Mouse (Mus musculus) 416B (cell line): ENCODE results near the gene Mpo.

Experiments used
- DNase-seq: peaks from one replicate; pipeline ENCODE4 v3.0.0; 2011; ENCODE audit warnings: low read depth

Mpo gene

DNA sequence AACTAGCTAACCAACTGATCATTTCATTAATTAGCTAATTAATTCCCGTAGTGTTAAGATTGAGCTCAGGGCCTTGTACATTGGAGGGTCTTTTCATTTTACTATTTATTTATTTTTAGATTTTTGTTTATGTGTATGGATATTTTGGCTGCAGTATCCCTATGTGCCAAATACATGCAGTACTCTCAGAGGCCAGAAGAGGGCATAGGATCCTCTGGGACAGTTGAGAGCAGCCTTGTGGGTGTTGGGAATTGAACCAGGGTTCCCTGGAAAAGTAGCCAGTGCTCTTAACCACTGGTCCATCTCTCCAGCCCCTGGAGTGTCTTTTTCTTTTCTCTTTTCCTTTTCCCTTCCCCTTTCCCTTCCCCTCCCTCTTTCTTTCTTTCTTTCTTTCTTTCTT lies 12.1 kb downstream of the Mpo start:
- peak; percentile 61 for DNase-seq

DNA sequence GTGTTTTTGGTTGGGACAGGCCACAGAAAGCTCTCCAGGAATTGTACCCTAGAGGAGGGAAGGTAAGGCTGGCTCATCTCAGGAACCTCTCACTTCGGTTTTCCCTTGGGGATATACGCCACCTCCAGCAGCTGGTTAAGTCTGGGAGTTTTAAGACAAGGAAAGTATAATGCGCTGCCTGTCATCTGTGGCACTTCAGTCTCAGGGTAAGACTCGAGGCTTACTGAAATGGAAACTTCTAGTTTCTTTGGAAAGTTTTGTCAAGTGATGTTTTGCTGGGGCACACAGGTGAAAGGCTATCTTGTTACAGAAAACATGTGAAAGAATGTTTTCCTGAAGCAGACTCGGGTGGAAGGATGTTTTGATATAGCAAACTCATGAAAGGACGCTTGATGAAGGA lies 14.1 kb downstream of the Mpo start:
- DNase-seq: no peak

DNA sequence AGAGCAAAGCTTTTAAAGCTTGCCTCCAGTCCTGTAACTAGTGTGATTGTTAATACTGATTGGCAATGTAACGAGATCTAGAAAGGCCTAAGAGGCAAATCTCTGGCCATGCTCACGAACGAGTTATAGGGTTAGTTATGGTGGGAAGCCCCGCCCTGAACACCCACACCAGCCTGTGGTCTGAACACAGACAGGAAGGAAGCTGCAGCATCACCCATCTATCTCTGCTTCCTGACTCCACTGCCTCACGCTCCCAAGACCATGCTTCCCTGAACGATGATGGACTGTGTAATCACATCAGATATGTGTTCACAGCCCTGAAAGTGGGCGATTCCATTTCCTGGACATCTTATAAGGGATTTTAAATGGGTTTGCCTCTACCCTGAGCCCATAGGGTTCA lies 14.9 kb downstream of the Mpo start:
- peak; percentile 77 for DNase-seq

DNA sequence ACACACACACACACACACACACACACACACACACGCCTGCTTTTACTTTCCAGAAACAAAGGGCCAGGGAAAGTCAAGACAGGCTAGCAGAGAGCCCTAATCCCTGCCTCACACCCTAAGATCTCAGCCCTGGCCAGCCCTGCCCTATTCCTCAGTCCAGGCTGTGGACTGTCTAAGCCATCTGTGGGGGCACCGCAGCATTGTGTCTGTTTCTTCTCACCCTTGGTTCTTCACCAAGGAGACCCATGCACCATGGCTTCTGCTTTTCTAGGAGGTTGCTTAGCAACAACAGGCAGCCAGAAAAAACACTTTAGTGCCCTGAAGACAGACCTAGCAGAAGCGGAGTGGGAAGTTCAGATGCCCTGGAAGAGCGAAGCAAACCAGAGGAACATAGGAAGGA lies 18.0 kb downstream of the Mpo start:
- DNase-seq: no peak

DNA sequence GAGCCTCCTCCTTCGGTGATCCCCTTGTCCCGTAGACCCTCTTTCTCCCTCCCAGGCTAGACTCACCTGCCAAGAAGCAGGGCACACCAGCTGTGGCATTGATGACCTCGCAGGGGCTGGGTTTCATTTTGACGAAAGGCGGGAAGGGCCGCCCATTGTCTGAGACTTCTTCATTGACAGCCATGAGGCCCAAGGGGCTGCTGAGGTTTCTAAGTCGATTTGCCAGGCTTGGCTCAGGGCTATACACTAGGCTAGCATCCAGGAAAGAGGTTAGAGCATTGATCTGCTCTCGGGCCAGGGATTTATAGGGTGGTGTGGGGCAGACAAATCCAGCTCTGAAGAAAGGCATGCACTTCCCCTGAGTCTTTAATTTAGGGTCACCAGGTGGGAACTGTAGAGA lies 21.4 kb downstream of the Mpo start:
- DNase-seq: no peak

DNA sequence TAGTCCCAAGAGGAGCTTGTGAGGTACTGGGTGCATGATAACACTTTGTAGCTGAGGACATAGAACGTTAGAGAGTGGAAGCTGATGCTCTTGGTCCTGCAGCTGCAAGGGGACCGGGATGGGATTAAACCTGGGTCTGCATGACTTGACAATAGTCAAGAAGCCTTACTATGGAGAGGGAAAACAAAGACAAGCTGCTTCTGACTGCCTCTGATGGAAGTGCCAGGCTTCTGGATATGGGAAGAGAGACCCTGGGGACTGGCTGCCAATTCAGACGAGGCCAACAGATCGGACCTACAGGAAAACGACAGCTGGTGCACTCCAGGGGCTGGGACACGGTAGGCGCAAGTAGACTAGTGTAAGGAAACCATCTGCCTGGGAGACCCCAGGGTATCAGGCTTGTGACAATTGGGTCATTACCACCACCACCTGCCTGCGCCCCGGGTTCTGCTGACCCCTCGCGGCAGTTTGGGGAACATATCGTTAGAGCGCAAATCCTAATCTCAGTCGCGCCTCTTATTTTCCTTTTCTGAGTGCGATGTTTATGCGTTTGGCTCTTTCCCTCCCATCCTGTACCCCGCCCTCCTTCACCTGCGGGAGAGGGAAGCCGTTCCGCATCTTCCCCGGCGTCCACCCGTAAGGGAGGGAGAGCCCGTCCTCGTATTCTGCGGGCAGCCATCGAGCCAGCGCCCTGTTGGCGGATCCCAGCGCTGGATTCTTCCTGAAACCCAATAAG lies 23.5 kb downstream of the Mpo start:
- DNase-seq: no peak

DNA sequence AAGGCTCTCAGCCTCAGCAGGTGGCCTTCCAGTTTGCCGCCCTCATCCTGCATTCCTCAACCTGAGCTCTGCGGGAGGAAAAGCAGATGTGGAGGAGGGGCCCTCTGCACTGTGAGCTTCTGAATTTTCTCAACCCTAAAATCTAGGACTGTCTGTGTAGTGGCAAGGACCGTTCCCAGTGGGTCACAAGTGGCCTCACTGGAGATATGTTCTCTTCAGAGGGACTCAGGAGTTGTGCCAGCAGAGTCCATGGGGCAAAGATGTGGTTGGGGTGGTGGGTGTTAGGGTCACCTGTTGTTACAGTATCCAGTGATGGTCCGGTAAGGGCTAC lies 24.0 kb downstream of the Mpo start:
- DNase-seq: no peak

DNA sequence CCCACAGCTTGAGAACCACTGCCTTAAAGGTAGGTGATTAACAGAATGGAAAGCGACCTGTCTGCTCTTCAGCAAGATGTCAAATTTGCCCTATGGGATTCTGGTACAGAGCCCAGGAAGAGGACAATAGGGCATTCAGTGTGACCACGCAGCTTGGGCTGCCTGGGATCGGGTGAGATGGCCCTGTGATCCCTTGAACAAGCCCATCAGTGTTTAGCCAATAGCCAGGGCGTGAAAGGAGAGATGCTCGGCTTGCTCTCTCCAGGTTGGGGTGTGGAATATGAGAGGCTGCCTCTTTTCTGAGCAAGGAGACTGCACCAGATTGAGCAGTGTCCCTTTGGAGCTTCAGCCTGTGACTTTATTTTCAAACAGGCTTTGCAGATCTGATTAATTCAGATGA lies 28.1 kb downstream of the Mpo start:
- no peak for DNase-seq

DNA sequence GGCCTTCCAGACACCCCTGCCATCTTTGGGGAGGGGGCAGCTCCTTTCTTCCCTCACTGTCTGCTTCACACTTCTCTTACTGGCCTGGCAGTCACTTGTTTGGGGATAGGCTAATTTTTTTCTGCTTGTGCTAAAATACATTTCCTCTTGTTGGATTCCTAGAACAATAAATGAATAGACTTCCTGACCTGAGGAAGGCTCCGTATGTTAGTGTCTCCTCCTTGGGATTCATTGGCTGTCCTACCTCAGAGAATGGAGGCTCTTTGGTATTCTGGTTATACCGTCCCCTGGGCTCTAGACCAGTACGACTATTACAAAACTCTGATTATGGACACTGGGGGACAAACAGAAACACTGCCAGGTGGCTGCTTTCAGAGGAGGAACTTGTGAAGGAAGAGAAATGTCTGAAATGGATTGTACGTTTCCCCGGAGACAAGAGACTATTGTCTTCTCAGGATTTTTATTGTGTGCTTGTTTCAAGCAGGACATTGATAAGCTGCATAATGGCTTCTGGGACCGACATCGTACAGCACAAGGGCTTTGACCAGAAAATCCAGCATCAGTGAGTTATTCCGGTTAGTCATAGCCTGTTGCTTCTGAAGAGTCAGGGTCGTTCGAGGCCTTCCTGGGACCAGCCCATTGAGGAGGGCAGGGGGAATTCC lies 35.0 kb downstream of the Mpo start, which contains the start of gene Lpo:
Gene Lpo (minus strand): TSS at position 51 of the 662 bp plus-strand sequence.
- no peak for DNase-seq

DNA sequence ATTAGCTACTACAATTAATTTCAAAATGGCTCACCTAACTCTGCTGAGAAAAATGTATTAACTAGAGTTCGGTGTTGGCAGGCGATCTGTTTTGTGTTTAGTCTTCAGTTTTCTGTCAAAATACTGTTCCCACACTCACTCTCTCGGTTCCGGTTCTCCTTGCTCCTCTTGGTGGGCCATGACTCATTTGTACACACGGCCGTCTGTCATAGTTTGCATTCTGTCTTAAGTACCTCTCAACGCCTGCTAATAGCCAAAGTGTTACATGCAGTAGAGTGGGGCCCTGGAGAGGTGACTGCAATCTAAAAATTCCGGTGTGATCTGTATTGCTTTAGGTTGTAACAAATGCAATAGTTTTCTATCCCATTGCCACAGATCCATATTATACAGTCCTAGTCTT lies 47.3 kb downstream of the Mpo start:
- DNase-seq: no peak

DNA sequence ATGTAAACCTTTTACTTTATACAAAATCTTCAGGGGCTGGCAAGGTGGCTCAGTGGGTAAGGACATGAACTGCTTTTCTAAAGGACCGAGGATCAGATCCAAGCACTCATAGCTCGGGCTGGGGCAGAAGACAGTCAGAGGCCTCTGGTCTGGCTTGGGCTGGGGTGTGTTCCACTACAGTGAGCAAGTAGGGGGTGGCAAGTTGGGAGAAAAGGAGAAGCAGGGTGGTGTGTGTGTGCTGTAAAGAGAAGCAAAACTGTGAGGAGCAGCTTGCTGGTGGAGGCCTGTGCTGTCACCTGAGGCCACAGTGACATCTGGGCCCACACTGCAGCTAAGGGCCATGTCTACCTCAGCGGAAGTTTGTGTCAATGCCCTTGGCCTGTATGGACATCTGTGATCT lies 48.1 kb downstream of the Mpo start:
- DNase-seq: no peak

DNA sequence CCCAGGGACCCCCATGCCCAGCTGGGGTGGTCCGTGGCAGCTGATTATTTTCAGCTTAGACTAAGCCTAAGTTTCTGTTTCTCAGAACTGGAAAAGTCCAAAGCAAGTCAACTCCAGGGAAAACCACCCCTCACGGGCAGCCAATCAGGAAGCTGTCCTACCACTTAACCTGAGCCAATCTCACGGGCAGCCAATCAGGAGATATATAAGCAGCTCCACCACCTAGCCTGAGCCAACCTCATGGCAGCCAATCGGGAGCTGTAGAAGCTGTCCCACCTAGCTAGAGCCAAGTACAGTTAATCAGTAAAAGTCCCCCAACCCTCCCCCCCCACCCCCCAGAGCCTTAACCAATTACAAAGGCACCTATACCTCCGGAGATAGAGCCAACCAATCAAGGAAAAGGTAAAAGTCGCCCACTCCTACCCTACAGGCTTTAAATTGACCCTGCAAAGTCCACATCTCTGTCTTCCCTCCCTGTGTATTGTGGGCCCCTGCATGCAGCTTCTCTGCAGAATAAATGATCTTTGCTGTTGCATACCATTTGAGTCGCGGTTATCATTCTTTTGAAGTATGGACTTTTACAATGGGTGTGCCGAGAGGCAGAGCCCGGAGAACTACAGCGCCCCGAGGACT lies 53.7 kb downstream of the Mpo start:
- no peak for DNase-seq

DNA sequence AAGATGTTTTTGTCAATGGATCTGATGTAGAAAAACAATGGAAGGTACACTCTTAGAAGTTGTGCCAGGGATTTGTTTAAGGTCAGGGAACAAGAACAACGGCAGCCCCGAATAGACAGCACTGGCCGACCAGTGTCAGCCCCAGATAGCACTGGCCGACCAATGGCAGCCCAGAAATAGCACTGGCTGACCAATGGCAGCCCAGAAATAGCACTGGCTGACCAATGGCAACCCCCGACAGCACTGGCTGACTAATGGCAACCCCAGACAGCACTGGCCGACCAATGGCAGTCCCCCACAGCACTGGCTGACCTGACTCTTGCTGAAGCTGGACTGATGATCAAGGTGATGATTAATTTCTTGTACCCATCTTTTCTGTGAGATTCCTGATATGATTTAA lies 54.5 kb downstream of the Mpo start:
- DNase-seq: no peak

DNA sequence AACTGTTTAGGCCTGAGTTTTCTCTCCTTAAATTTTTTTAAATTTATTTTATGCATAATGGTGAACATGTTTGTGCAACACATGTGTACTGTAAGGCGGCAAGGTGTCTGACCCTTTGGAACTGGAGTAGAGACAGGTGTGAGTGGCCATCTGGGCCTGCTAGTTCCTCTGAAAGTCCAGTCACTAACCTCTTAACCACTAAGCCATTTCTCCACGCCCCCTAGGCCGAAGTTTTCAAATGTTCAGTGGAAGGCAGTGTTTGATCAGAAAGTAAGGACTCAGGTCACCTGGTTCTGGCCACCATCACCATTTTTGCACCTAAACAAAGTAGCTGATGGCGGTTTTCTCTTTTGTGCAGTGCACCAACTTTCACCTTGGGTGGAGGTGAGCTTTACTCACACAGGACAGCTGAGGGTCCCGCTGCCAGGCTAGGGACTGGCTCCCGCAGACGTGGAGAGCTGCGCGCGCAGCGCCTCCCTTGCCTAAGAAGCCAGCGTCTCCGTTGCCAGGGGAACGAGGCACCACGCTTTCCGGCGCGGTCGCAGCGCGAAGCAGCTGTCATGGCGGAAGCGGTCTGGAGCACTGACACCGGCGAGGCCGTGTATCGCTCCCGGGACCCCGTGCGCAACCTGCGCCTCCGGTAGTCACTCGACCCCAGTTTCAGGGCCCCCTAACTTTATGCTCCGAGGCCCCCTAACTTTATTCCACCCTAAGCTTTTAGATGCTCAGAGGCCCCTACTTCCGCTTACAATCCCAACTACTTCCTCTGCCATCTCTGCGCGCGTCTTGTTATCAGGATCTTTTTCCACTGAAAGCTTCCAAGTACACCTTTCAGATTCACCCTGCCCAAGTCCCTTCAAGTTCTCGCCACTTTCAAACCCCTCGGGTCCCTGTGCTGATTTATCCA lies 59.6 kb downstream of the Mpo start, which contains the start of gene Mks1:
Gene Mks1 (plus strand): TSS at position 526 of the 907 bp plus-strand sequence.
- DNase-seq: peak; percentile 84

DNA sequence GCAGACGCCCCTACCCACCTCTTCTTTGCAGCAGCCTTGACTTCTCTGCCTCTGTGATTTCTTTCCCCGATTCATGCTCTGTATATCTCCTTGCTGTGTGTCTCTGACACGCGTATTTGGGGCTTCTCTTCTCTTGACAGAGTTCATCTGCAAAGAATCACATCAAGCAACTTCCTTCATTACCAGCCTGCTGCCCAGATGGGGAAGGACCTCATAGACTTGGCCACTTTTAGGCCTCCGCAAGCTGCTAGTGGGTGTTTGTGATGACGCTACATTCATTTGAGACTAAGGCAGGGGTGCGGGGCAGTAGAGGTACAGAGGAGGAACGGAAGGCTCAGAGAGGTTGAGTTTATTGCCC lies 60.2 kb downstream of the Mpo start:
- DNase-seq: peak; percentile 8
